Comparison of ENCODE assay signal across 1 mouse cellular context in genomic region chr4:126110374-126111152, GRCm38 (mm10).
TF ChIP-seq lines count a peak whose summit lies in the region.

No protein-coding gene starts in this region.

TF ChIP-seq in myocyte, 11 proteins besides CTCF, POLR2A, EP300 and RAD21 (continued from another document):
- TF ChIP-seq REST (IDR thresholded peaks at IDR 0.05; ENCODE audit: insufficient read depth, insufficient read length) (no peak), TCF12 (IDR thresholded peaks at IDR 0.05; ENCODE audit: insufficient read depth, poor library complexity, severe bottlenecking) (peak; percentile 3), USF1 (IDR thresholded peaks at IDR 0.05; ENCODE audit: low read depth) (peak; percentile 89), MYOD1 (IDR thresholded peaks at IDR 0.05; ENCODE audit: control insufficient read depth in 1 of 3, insufficient read length in 2 of 3, low read depth in 2 of 3) (peak in 2 of 3 experiments; percentile 17 to 79), POLR2AphosphoS2 (IDR thresholded peaks at IDR 0.05; ENCODE audit: insufficient read length, low read depth) (peak; percentile 70), CEBPB (IDR thresholded peaks at IDR 0.05; ENCODE audit: insufficient read depth, poor library complexity, severe bottlenecking) (peak; percentile 70; the same call in 1 of the 2 replicates)
